Mouse (Mus musculus) Patski (cell line): ENCODE data around the gene Dnah17. TPM values are rescaled to one million over a fixed set of nuclear protein-coding genes. Genes with fewer than 3 reads are reported as not detected.

Experiments
- ATAC-seq: fragments of 100-300 bp; one replicate; pipeline ENCODE4 v1.8.0; 2021
- CTCF ChIA-PET: fragments of 350-600 bp; sonication (Branson Sonifier 250); formaldehyde crosslinking; loops from one replicate; lab custom pipeline; 2022; ENCODE audit warnings: inconsistent platforms; lab: Charles Lee
- POLR2A ChIA-PET: fragments of 350-600 bp; sonication (Branson Sonifier 250); formaldehyde crosslinking; loops from one replicate; lab custom pipeline; 2022; ENCODE audit warnings: antibody characterized with exemption, inconsistent platforms; lab: Charles Lee
- DNase-seq: peaks from one replicate; pipeline ENCODE4 v3.0.0-alpha.2; 2011; ENCODE audit warnings: low read depth, low spot score
- H3K27me3 ChIP-seq: fragments of 371-371 bp; one replicate; pipeline ENCODE4 v1.5.1; 2021
- CTCF ChIP-seq: fragments of 100-300 bp; IDR thresholded peaks from one replicate; pipeline ENCODE4 v1.5.1; 2021
- in situ Hi-C: fragments of 300-500 bp; cut with MboI; formaldehyde crosslinking; loops from 3 replicates; pipeline ENCODE4 v1.11.1; 2018; ENCODE audit warnings: low pct_unique_long_range_greater_than_20kb, mixed read lengths
- polyA plus RNA-seq: library from polyadenylated mRNA; unstranded; gene quantifications from one replicate; pipeline ENCODE4 v1.2.3, GENCODE M21; 2021

Gene Dnah17
- polyA plus RNA-seq, 1 experiment from 2014 or later, result 0.22 TPM

DNA sequence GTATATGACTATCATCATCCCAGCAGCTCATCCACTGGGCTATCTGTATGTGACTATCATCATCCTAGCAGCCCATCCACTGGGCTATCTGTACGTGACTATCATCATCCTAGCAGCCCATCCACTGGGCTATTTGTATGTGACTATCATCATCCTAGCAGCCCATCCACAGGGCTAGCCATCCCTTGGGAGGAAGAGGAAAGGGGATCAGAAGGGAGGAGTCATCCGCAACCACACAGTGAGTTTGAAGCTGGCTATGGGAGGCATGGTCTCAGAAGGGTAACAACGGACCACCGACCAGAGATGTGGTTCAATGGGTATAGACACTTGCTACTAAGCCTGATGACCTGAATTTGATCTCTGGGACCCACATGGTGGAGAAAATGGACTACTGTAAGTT, 14.7 kb upstream of the Dnah17 start:
- POLR2A ChIA-PET, result no interaction called here
- DNase-seq (no peak), ATAC-seq (no peak)
- in situ Hi-C loops, result no loop called here
- no peaks in the 10 kb centered on the region for H3K27me3 ChIP-seq
- CTCF ChIA-PET, result interaction anchor here (1.0 kb wide), 1 partner anchor 67 kb away, joined by 3 read pairs; no protein-coding TSS in a partner anchor
- no peak for TF ChIP-seq CTCF

GRCm38 (mm10) chr11:118143731-118144130, 13.3 kb upstream of the Dnah17 start:
- POLR2A ChIA-PET, result no interaction called here
- DNase-seq (no peak), ATAC-seq (no peak)
- H3K27me3 ChIP-seq, result no peaks in the 10 kb centered on the region
- in situ Hi-C loops, result no loop called here
- no peak for TF ChIP-seq CTCF
- CTCF ChIA-PET, result interaction anchor here (1.0 kb wide), 1 partner anchor 68 kb away, joined by 3 read pairs; no protein-coding TSS in a partner anchor

DNA sequence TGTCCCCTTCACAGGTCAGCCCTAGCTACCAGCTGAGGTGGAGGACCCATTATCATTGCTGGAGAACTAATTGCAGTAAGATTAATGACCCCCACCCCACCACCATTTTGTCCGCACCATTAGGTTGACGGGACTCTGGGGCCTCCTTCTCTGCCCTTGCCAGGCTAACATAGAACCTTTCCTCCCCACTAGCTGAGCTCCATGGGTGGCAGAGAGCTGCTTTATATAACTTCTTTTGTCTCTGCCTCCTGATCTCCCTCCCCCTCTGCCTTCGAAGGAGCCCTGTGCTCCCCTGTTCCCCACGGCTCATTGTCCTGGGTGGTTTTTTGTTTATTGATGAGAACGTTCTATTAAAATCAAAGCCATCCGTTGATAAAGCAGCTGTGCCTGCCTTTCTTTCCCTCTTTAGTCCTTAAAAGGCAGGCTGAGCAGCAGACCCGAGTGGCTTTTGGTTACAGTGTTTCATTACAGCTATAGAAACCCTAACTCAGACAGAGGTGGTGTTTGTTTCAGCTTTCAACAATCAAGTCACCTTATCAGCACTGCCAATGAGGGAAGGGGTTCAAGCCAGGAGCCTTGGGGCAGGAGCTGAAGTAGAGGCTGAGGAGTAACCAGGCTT, 12.2 kb upstream of the Dnah17 start:
- ChIA-PET POLR2A (interaction anchor here (0.5 kb wide), 1 partner anchor 1785 kb away, joined by 3 read pairs; no protein-coding TSS in a partner anchor), CTCF (interaction anchor here (1.5 kb wide), 1 partner anchor 78 kb away, joined by 3 read pairs; no protein-coding TSS in a partner anchor)
- in situ Hi-C loops, result no loop called here
- no peak for TF ChIP-seq CTCF
- H3K27me3 ChIP-seq, result no peaks in the 10 kb centered on the region
- ATAC-seq, result no peak
- no peak for DNase-seq

- no peaks in the 10 kb centered on the region for H3K27me3 ChIP-seq
- POLR2A ChIA-PET, result no interaction called here
- TF ChIP-seq CTCF, result no peak
- ATAC-seq (no peak), DNase-seq (no peak)
- in situ Hi-C loops, result no loop called here
- CTCF ChIA-PET, result no interaction called here
Observed at GRCm38 (mm10) chr11:118140771-118141565, 10.5 kb upstream of the Dnah17 start.

- ChIA-PET POLR2A (interaction anchor here (0.6 kb wide), 1 partner anchor 141 kb away, joined by 3 read pairs; no protein-coding TSS in a partner anchor), CTCF (no interaction called here)
- DNase-seq (no peak), ATAC-seq (no peak)
- no peaks in the 10 kb centered on the region for H3K27me3 ChIP-seq
- in situ Hi-C loops, result no loop called here
- TF ChIP-seq CTCF, result no peak
Observed at GRCm38 (mm10) chr11:118138347-118138746, 7.9 kb upstream of the Dnah17 start.

DNA sequence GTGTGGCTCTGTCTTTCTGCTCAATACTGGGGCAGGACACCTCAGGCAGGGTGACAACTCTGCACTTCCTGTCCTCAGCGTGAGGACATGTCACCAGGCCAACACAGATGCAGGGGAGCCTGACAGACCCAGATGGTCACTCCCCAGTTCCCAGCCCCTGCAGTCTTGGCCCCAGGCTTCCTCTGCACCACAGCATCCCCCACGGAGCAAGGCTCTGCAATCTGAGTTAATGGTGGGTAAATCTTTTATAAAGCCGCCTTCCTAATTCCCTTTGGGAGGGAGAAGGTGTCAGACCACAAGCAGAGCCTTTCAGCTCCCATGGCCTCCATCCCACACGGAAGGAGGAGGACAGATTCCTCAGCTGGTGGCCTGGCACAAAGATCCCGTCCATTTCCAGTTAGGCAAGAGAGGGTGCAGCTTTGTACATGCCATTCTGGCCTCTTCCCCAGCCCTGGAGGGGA, 5.8 kb upstream of the Dnah17 start:
- TF ChIP-seq CTCF, result no peak
- POLR2A ChIA-PET, result no interaction called here
- H3K27me3 ChIP-seq, result no peaks in the 10 kb centered on the region
- CTCF ChIA-PET, result interaction anchor here (1.3 kb wide), 1 partner anchor 25 kb away, joined by 3 read pairs; no protein-coding TSS in a partner anchor
- in situ Hi-C loops, result no loop called here
- DNase-seq, result no peak
- ATAC-seq, result peak; percentile 33

DNA sequence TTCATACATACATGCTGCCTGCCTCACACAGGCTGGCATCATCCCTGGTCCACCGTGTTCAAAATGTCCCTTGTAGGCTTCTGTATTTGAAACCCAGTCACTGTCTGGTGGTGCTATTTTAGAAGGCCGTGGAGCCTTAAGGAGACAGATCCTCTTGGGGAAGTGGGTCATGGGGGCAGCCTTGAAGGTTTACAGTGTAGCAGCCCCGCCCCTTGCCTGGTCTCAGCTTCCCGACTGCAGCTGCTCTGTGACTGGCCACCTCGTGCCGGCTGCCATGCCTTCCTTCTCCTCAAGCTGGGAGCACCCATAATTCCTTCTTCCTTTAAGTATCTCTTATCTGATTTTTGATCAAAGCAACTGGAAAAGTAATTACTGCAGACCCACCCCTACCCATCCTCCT, 4.8 kb upstream of the Dnah17 start:
- ChIA-PET CTCF (interaction anchor here (1.3 kb wide), 1 partner anchor 26 kb away, joined by 3 read pairs; no protein-coding TSS in a partner anchor), POLR2A (no interaction called here)
- ATAC-seq (no peak), DNase-seq (no peak)
- TF ChIP-seq CTCF, result no peak
- in situ Hi-C loops, result no loop called here
- no peaks in the 10 kb centered on the region for H3K27me3 ChIP-seq

- no peak for ATAC-seq
- in situ Hi-C loops, result no loop called here
- TF ChIP-seq CTCF, result no peak
- ChIA-PET POLR2A (interaction anchor here (0.6 kb wide), 1 partner anchor 215 kb away, joined by 3 read pairs; no protein-coding TSS in a partner anchor), CTCF (no interaction called here)
- DNase-seq, result no peak
- no peaks in the 10 kb centered on the region for H3K27me3 ChIP-seq
Observed at GRCm38 (mm10) chr11:118133752-118134169, 3.3 kb upstream of the Dnah17 start.

DNA sequence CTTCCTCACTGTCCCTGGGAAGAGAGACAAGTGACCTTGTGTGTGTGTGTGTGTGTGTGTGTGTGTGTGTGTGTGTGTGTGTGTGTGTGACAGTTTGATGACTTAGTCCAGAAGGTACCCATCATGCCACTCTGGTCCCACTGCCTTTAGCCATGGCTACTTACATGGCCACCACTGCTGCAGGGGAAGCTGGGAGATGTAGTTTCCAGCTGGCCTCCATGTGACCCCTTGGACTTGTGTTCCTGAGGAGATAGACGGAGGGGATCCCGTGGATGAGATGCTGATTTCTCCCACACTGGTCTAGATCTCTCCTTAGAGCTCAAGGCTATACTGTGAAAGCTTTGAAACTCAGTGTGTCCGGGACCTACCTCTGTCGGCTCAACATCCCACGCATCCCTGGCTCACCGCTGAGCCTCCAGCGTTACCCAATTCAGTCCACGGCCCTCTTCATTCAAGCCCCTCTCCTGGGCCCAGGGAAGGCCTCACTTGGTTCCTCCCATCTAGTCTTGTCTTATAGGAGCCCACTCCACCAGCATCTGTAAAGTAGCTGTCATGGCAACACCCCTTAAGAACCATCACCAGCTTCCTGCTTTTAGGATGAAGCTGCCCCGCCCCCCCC, 2.8 kb upstream of the Dnah17 start:
- ChIA-PET POLR2A (no interaction called here), CTCF (no interaction called here)
- ATAC-seq (no peak), DNase-seq (no peak)
- in situ Hi-C loops, result no loop called here
- no peak for TF ChIP-seq CTCF
- no peaks in the 10 kb centered on the region for H3K27me3 ChIP-seq

DNA sequence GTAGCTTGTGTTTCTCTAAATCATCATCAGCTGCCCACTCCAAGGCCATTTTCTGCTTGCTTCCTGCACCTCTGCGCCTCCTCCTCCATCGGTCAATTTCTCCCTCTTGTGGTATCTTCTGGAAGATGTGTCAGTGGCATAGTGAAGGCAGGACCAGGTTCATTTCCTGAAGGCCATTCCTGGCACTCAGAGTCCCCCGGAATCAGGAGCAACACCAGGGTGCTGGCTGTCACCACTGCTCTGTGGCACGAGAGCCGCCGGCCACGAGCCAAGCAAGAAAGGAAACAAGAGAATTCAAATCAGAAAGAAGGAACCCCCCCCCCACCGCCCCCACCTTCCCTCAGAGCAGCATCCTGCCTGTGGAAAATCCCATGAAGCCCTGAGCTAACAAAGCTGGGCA, 1.7 kb upstream of the Dnah17 start:
- no peak for DNase-seq

More for the DNA sequence above, 1.7 kb upstream of the Dnah17 start:
- POLR2A ChIA-PET, result no interaction called here
- TF ChIP-seq CTCF, result no peak
- H3K27me3 ChIP-seq, result no peaks in the 10 kb centered on the region
- CTCF ChIA-PET, result no interaction called here
- ATAC-seq, result no peak
- in situ Hi-C loops, result no loop called here
